Mouse (Mus musculus) brain, adult 2 months (tissue): ENCODE results near the gene Shprh.
A peak's percentile ranks its signal among the peaks of the same experiment; 100 is the strongest.
"Not testable (repeated sequence)": the region's sequence is repeated elsewhere in the genome, so short reads cannot be mapped to it uniquely, and the experiment has no call there.

Experiments
- DNase-seq: peaks from one replicate; pipeline ENCODE4 v3.0.0; 2011; ENCODE audit warnings: low read depth, low spot score

The Shprh gene

DNA sequence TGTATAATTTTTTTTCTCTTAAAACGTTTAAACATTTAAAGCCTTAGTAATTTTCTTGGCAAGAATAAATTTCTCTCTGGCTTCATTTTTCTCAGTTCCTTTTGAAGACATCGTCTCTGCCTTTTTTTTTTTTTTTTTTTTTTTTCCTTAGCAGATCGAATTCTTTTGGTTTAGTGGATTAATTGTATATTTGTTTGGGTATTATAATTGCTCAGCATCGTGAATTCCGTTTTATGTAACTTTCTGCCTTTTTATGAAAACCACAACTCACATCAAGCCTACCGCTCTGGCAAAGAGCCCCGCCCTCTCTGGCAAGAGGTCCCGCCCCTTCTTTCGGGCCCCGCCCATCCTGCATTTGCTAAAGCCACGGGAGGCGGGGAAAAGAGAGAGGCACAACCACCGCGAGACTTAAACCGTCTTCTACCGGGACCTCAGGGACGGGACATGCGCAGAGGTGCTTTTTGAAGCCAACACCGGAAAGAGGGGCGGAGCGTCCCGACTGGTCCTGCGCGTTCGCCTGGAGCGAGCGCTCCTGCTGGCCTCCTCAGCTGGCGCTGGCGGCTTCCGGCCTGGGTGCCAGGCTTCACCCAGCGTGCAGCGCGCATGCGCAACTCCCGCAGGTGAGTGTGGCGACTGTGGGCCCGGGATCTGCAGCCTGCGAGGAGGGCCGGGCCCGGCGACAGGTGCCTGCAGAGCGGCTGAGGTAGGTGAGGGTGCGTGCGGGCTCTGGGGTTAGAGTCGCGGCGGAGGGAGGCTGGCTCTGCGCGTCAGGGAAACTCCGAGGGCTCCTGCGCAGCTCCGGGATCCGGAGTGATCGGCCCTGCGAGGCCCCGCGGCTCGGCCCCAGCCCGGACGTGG is at the start of gene Shprh:
Gene Shprh (plus strand): TSS at position 544 of the 858 bp plus-strand sequence.
- DNase-seq = peak; percentile 100

DNA sequence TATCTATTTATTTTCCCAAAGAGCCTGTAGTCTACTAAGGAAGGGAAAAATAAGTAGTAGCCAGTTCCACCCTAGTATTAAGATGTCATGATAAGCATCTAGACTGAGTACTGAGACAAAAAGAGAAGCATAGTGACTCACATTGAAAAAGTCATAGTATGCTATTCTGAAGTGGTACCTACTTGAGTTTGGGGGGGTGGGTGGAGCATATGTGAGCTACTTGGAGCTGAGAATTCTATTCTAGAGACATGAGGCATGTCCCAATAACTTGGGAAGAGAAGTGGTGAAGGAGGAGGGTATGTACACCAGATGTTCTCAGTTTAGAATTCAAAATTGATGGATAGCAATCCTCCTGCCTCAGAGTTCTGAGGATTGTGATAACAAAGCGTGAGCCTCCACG is 27.4 kb upstream of the Shprh start:
- DNase-seq = peak; percentile 65

DNA sequence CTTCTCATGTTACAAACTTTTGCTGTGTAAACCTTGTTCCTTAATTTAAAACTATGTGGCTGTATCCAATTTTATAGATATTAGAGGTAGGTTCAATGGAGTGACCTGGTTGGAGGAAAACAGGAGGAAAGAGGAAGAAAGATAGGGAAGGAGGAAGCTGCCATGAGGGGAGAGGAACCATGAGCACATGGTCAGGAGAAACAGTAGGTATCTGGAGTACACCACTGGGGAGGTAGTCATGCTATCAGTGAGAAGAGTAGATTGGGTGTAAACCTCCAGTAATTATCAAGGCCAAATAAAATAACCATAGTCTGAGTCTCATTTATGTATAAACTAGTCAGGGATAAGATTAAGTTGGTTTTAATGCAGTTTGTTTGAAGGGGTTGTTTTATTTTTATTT is 3.6 kb upstream of the Shprh start:
- DNase-seq = no peak

DNA sequence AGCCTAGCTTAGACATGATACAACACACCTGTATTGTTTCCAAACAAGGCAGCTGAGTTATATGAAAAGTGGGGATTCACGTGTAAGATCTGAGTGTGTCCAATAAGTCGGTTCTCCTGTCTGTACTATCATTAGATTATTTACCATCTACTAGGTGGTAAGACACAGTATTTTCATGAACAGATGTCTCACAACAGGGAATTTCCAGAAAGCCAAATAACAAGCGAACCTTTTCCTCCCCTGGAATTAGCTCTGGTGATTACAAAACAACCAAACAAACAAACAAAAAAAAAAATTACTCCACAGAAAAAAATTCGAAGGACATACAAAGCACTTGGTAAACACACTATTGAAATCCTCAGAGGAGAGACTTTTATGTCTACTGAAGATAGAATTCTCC is 781 bp upstream of the Shprh start:
- DNase-seq = peak; percentile 72

DNA sequence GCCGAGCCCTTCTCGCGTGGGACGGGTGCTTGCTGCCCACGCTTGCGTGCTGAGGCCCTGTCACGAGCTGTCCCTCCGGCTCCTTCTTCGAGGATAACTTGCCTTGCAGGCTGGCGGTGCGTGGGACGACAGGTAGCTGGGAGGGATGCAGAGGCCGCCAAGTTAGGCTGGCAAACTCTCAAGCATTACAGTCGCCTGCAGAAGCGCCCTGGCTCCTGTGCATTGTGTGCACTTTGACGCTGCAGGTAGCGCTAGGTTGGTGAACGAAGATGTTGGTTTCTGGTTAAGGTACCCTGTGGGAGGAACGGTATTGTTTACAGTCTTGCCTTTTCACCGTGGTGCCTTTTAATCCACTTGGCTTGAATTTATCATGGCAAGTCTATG is 507 bp downstream of the Shprh start:
- peak; percentile 82 for DNase-seq

DNA sequence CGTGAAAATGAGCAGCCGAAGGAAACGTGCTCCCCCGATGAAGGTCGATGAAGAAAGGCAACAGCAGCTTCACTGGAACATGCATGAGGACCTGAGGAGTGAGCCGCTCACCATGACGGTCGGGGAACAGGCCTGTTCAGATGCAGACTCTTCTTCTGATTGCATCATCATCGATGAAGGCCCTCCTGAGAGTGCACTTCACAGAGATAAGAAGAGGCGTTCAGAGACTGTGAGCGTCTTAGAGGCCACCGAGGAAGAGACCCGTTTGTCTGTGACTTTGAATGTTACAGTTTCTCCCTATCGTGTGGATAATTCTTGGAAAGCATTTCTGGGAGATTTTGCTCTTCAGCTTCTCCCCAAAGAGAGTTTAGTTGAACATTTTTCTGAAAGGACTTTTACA is 2.4 kb downstream of the Shprh start:
- DNase-seq = no peak

DNA sequence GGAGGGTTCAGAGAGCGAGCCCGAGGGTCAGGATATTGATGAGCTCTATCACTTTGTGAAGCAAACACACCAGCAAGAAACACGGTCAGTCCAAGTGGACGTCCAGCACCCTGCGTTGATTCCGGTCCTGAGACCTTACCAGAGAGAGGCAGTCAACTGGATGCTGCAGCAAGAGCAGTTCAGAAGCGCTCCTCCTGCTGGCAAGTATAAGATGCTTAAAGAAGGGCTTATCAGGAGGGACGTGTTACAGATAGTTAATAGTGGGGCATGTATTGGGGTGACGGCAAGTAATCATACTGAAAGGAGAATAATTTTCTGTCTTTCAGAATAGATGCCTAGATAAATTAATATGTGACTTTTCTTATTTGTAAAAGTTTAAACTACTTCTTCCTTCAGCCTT is 7.8 kb downstream of the Shprh start:
- no peak for DNase-seq

DNA sequence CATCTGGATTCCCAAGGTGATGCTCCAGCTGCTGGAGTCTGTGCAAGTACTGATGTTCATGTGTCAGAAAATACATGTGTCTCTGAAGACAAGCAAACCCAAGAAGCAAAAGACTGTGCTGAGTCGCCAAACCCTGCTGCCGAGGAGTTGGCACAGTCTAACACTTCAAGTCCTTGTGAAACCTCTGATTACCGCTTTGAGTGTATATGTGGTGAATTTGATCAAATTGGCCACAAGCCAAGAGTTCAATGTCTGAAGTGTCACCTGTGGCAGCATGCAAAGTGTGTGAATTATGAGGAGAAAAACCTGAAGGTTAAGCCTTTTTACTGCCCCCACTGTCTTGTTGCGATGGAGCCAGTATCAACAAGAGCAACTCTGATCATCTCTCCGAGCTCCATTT is 15.3 kb downstream of the Shprh start:
- DNase-seq = no peak

DNA sequence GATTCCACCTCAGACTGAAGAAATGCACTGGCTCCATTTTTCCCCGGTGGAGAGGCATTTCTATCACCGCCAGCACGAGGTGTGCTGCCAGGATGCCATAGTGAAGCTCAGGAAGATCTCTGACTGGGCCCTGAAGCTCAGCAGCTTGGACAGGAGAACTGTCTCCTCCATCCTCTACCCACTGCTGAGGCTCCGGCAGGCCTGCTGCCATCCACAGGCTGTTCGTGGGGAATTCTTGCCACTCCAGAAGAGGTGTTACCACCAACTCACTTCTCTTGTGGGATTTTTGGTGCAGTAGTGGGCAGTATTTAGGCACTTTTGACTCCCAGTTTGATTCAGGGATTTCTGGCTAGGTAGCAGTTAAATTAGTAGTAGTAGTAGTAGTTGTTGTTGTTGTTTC is 21.0 kb downstream of the Shprh start:
- DNase-seq = peak; percentile 54

DNA sequence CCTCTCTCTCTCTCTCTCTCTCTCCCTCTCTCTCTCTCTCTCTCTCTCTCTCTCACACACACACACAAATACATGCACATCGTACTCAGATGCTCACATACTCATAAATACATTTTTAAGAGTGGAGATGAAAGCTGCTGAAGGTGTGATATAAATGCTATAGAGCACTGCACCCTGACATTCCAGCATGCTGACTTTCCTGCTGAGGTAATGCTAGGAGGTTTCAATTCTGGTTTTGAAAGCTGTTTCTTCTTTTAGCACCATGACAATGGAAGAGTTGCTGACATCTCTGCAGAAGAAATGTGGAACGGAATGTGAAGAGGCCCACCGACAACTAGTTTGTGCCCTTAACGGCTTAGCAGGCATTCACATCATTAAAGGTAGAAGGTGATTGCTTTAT is 22.4 kb downstream of the Shprh start:
- no peak for DNase-seq

DNA sequence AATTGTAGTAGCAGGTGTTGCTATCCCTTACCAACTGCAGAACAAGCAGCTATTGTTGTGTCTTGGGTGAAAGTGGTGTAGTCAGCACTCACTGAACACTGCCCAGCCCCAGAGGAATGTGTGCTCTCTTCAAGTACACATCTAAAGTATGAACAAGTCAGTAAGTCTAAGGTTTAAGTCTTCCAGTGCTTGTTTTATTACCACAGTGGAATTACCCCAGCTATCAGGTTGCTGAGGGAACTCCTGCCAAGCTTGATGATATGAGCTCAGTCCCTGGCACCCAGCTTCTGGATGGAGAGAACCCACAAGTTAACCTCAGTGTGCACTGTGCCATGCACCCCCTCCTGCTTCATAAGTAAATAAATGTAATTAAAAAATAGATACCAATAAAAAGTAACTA is 23.3 kb downstream of the Shprh start:
- DNase-seq = no peak

DNA sequence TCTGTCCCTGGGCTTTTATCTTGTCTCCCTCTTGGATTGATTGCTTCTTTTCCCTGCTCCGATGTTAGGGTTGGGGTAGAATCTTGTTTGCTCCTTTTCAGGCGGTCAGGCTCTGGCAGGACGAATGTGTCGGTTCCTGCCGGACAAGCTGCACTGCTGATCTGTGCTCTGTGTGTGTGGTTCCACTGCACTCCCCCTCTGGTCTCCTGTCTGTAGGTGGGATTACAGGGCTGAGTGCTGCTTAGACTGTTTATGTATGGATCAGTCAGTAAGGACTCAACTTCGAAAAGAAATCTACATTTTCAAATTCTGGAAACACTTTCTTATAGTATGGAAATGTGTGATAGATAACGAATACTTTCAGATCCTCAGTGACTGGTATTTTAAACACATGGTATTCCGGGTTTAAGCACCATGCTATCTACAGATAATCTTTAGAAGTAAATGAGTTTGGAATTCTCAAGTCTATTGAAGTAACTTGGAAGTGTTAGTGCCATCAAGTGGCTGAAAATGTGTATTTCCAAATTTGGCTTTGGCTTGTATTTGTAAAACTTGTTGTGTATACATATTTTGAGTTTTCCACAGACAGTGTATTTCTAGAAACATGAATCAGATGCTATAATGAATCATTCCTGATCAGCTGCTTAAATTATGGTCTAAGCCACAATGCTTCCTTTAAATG is 26.7 kb downstream of the Shprh start:
- DNase-seq = peak; percentile 68

DNA sequence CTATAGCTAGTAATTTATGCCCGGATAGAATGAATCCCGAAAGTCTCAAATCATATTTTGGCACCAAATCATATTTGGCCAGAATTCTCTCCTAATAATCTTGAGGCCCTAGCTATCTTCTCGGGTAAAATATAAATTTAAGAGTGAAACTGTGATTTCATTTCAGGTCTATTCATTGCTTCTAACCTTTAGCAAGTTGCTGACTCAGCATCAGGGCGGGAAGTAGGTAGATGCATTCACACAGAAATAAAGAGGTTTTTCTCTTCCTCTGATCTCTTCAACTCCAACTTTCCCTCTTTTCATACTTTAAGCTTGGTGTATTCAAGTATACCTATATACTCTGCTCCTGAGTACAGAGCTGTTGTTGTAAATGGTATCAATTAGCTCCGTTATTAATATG is 30.9 kb downstream of the Shprh start:
- DNase-seq = no peak

DNA sequence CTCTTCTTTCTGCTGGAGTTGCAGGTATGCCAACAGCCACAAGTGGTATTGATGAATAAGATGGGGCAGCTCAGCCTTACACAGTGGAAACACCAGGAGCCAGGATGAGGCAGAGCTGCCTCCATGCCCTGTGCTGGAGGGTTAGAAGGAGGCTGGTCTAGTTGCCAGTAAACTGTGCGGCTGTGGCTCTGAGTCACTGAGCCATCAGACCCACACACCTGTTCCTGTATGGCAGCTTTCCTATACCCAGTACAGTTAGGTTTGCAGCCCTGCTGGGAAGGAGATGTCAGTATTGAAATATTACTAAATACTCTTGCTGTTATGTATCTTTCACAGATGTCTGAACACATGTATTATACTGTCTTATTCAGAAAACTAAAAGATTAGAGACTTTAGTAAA is 48.1 kb downstream of the Shprh start:
- peak; percentile 63 for DNase-seq

DNA sequence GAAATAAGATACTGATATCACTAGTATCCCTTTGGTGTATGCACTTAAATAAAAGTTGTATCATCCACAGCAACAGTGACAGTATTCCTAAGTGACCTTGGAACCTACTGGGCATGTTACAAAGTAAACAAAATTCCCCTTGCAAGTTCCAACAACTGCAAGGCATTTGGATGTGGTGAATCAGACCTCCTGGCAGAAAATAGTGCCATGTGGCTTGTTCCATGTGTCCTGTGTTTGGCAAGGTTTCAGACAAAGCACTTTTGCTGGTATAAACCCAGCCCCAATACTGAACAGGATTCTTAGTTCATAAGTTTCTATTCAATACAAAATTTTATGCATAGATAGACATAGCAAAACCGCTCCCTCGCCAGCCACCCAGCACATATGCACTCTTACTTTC is 49.1 kb downstream of the Shprh start:
- DNase-seq = peak; percentile 70

DNA sequence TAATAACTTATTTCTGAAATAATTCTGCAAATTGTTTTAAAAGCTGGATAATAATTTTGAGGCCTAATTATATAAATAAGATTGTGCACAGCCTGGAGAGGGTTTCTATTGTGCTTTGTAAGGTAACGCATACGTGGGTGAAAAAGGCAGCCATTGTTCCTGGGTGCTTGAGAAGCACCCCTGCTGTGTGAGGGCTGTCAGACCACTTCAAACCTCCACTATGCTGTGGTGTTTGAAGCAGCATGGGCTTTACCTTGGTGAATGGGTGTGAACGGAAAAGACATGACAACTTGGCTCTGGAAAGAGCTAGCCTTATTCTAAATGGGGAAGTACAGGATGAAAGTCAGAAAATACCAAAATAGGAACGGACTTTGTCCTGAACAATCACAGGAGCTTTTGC is 50.8 kb downstream of the Shprh start:
- no peak for DNase-seq

DNA sequence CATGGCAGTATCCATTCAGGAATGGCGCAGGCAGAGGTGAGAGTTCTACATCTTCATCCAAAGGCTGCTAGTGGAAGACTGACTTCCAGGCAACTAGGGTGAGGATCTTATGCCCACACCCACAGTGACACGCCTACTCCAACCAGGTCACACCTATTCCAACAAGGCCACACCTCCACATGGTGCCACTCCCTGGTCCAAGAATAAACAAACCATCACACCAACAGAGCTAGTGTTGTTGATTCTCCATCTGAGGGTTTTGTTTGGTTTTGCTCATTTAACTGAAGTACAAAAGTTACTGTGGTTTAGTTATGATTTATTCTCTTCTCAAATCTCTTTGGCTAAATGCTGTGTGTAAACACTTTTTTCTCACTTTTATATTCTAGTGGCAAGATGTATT is 56.7 kb downstream of the Shprh start:
- DNase-seq = not testable (repeated sequence)

DNA sequence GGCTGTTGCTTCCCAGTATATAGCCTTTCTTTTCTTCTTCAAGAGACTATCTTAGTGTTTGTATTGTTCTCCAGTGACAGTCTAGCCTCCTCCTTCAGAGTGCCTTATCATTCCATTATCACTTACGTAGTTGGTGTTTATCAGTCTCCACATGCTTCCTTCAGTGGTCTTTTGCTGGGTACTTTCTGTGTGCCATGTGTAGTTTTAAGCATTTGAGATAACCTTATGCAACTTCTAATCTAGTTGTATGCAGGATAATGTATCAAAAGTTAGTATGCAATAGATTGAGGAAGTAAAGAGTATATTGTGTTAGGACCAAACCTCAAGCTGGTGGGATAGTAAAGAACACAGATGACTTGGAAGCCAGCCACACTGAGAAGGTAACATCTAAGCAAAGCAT is 59.4 kb downstream of the Shprh start:
- DNase-seq = no peak

DNA sequence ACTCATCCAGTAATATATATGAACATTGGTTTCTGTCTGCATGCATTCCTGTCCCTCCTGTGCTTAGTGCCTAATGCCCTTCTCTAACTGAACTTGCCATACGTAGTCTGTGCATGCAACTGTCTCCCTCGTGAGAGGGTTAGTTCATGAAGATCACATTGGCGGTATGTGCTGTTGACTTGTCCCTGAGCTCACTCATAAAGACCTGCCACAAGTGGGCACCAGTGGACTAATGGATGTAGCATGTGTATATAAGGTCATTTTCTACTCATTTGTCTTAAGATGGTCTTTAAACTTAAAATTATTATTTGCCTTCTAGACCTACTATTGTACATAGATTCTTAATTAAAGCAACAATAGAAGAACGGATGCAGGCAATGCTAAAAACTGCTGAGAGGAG is 62.8 kb downstream of the Shprh start:
- DNase-seq = peak; percentile 16

DNA sequence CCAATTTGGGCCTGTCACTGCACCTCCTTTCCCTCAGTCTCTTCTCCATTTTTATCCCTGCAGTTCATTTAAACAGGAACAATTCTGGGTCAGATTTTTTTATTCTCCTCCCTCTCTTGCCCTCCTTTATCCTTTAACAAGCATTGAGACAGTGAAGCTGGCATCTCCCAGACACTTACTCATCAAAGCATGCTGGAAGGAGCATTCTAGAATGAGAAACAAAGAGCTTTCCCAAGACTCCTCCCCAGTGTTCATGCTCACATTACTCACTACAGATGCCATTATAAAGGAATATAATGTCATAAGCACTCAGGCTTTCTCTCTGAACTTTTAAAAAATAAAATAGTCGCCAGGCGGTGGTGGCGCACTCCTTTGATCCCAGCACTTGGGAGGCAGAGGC is 77.2 kb downstream of the Shprh start:
- peak; percentile 38 for DNase-seq

DNA sequence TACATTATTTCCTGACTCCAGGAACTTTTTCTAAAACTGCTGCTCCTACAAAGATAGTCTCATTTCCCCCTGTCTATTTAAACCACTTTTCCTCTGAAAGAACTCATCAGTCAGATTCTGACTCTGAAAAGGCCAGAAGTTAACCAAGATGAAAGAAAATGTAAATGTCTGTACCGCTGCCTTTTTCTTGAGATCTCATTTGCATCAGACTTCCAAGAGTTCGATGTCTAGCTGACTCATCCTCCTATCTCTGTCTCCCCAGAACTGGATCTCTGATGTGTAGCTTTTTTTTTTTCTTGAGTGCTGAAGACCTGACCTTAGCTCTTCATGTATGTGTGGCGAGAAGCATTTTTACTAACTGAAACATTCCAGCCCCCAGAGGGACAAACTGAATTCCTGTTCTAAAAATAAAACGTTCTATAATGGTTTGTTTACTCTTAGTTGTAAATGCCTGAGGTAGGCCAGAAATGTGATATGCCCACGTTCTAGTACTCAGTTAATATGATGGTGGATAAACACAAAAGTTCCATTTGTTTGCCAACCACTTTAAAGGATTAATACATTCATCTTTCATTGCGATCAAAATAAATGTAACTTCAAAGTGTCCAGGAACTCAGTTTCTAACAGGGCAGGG is 80.4 kb downstream of the Shprh start:
- peak; percentile 62 for DNase-seq

DNA sequence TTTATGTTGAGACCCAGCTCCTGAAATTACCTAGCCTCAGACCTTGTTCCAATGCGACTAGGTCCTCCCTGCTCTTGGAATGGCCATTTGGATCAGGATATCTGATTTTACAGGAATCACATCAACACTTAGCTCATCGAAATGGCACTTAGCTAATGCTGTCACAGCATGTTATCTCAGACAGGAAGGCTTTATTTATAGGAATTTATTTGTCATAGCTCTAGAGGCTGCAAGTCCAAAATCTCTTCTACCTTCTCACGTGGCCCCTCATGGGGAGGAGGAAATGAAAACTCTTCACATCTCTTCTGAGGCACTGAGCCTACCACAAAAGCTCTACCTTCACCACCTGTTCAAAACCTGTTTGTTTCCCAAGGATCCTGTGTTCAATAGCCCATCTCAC is 84.0 kb downstream of the Shprh start:
- DNase-seq = no peak

DNA sequence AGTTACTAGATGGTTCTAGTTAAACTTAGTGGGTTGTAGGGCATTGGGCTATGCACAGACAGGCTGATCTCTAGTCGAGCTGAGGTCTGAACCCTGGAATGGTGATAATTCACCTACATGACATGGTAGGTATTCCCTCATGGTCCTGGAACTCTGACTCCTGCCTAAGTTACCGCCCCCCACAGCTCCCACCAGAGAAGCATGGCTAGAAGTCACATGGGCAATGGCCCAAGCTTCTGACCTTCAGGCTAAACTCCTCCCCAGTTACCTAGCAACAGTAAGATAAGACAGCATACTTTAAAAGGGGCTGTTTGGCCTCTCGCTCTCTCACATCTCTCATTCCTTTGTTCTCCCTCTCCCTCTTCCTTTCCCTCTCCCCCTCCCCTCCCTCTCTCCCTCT is 93.8 kb downstream of the Shprh start:
- DNase-seq = not testable (repeated sequence)
